Mouse (Mus musculus): Measurements from ENCODE around the gene Morf4l2.
"Not testable (repeated sequence)": the region's sequence is repeated elsewhere in the genome, so short reads cannot be mapped to it uniquely, and the experiment has no call there.

The Morf4l2 gene

DNA sequence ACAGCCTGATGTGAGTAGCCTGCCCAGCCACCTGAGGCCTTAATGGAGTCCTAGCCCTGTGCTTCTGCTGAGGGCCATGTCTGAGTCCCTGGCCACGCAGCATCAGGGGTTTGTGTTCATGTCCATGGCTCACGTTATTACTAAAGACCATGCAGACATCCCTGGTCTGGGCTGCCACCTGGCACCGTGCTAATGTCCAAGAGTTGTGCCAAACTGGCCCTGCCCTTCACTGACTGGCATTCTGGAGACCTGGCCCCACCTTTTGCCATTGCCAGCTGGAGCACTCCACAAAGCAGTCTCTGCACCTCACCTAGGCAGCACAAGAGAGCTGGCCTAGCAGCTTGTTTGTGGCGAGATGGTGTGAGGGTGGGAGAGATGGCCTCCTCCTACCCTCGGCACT is 50.3 kb downstream of the Morf4l2 start:
- no peak for DNase-seq

GRCm38 (mm10) chrX:136692294-136692675 is 51.2 kb downstream of the Morf4l2 start:
- DNase-seq: no peak

DNA sequence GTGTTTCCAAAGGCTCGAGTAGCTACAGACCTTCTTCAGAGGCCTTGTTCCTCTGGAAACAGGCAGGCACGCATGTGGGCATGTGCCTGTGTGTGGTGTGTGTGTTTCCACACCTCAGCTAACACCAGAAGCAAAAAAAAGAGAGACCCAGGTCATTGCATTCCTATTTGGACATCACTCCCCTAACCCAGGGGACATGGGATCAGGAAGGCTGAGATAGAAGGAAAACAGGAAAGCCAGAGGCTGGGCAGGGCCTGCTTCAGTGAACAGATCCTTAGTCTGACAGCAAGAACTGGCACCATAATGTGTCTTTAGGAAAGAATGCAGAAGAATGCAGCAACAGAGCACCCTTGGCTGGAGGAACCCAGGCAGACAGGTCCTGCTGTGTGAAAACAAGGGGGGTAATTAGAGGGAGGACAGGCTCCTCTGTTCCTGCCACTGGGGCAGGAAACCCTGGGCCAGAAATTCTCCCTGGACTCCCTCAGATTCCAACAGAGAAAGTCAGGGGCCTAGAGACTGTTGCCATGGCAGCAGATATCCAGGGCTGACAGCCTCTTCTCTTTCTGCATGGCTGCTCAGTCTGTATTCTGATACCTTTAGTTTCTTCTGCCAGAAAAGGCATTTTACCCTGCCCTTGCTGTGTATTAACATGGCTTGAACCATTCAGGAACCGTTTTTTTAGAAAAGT is 51.7 kb downstream of the Morf4l2 start:
- not testable (repeated sequence) for DNase-seq

All from cerebellum, adult 11-12 months (tissue).